Mouse (Mus musculus) limb, embryonic 11.5 days (tissue): ENCODE data around the gene Mipol1. TPM values are rescaled to one million over a fixed set of nuclear protein-coding genes. Genes with fewer than 3 reads are reported as not detected.

Experiments used
- ATAC-seq: fragments of 200-750 bp; cut with Nextera tagmentation; 2 replicates; pipeline ENCODE4 v1.8.0; 2017; ENCODE audit warnings: low read depth; ENCODE audit not compliant: insufficient number of reproducible peaks, low FRiP score, low TSS enrichment
- DNase-seq: peaks from one replicate; pipeline ENCODE4 v3.0.0-alpha.2; 2015; ENCODE audit warnings: low spot score
- H3K27ac ChIP-seq: fragments of 300-500 bp; sonication (generic); replicated peaks from 2 replicates; pipeline ENCODE4 v1.5.1; 2014; ENCODE audit warnings: low read depth, mild to moderate bottlenecking, low read length
- H3K27me3 ChIP-seq: fragments of 300-500 bp; sonication (generic); 2 replicates; pipeline ENCODE4 v1.6.1; 2014; ENCODE audit warnings: mild to moderate bottlenecking, low read length, mixed read lengths; ENCODE audit not compliant: control insufficient read depth, insufficient read depth
- H3K36me3 ChIP-seq: fragments of 300-500 bp; sonication (generic); 2 replicates; pipeline ENCODE4 v1.6.1; 2014; ENCODE audit warnings: mild to moderate bottlenecking, low read length, moderate library complexity, mixed read lengths; ENCODE audit not compliant: control insufficient read depth, insufficient read depth
- H3K4me1 ChIP-seq: fragments of 300-500 bp; sonication (generic); 2 replicates; pipeline ENCODE4 v1.6.1; 2014; ENCODE audit warnings: low read length, mixed read lengths; ENCODE audit not compliant: control insufficient read depth, insufficient read depth
- H3K4me2 ChIP-seq: fragments of 300-500 bp; sonication (generic); 2 replicates; pipeline ENCODE4 v1.6.1; 2014; ENCODE audit warnings: low read depth, mild to moderate bottlenecking, moderate library complexity; ENCODE audit not compliant: severe bottlenecking
- H3K4me3 ChIP-seq: fragments of 300-500 bp; sonication (generic); 2 replicates; pipeline ENCODE4 v1.5.1; 2014; ENCODE audit warnings: low read depth, low read length
- H3K9ac ChIP-seq: fragments of 300-500 bp; sonication (generic); 2 replicates; pipeline ENCODE4 v1.6.1; 2014; ENCODE audit warnings: mild to moderate bottlenecking, low read length
- H3K9me3 ChIP-seq: fragments of 300-500 bp; sonication (generic); 2 replicates; pipeline ENCODE4 v1.6.1; 2016; ENCODE audit warnings: low read length; ENCODE audit not compliant: control insufficient read depth
- WGBS: fragments of 180-500 bp; shearing (Covaris S2); extraction: QIAGEN DNeasy Blood & Tissue Kit; methylation state at CpG from one replicate; pipeline ENCODE4 v1.1.7; 2014; 5-methylcytosine and 5-hydroxymethylcytosine counted together
- polyA plus RNA-seq: library from polyadenylated mRNA; unstranded; fragments of >200 nt; fragmentation: Nextera tagmentation; extraction: Ambion mirVana; gene quantifications from 2 replicates; pipeline ENCODE4 v1.2.1, GENCODE M21; 2014

Gene Mipol1
- polyA plus RNA-seq, 1 experiment from 2014 or later: 9.1 TPM

GRCm38 (mm10) chr12:57227776-57228175, 2.5 kb upstream of the Mipol1 start:
- DNase-seq (no peak), ATAC-seq (no peak)
- Histone ChIP-seq H3K9ac (no peak overlapping the region), H3K27me3 (no peaks in the 10 kb centered on the region), H3K27ac (no peak overlapping the region), H3K4me2 (no peak overlapping the region), H3K4me1 (no peaks in the 10 kb centered on the region), H3K36me3 (no peaks in the 10 kb centered on the region), H3K4me3 (no peak overlapping the region), H3K9me3 (no peaks in the 10 kb centered on the region)
- WGBS: 86% methylated on average over 3 of the region's 8 CpGs

- DNase-seq: no peak
- H3K4me2 ChIP-seq: peak overlapping the region; percentile 60
- no peak for ATAC-seq
- no peaks in the 10 kb centered on the region for H3K36me3 ChIP-seq
- no peaks in the 10 kb centered on the region for H3K4me1 ChIP-seq
- H3K9ac ChIP-seq: peak overlapping the region; percentile 62
- 41% methylated on average over 4 of the region's 4 CpGs for WGBS
- no peaks in the 10 kb centered on the region for H3K9me3 ChIP-seq
- no peaks in the 10 kb centered on the region for H3K27me3 ChIP-seq
- H3K27ac ChIP-seq: no peak overlapping the region
- H3K4me3 ChIP-seq: peak overlapping the region; percentile 62
Observed at GRCm38 (mm10) chr12:57229703-57230102, 524 bp upstream of the Mipol1 start.

- H3K9me3 ChIP-seq: no peaks in the 10 kb centered on the region
- peak overlapping the region; percentile 60 for H3K4me2 ChIP-seq
- no peaks in the 10 kb centered on the region for H3K4me1 ChIP-seq
- peak; percentile 34 for DNase-seq
- H3K27me3 ChIP-seq: no peaks in the 10 kb centered on the region
- H3K27ac ChIP-seq: no peak overlapping the region
- H3K36me3 ChIP-seq: no peaks in the 10 kb centered on the region
- peak overlapping the region; percentile 94; the same call in 1 of the 2 replicates for H3K9ac ChIP-seq
- ATAC-seq: no peak
- 77% methylated on average over 14 of the region's 14 CpGs for whole genome bisulfite sequencing
- peak overlapping the region; percentile 62 for H3K4me3 ChIP-seq
Observed at GRCm38 (mm10) chr12:57231085-57231875, 1.1 kb downstream of the Mipol1 start.

- Histone ChIP-seq H3K27ac (no peak overlapping the region), H3K4me2 (no peak overlapping the region), H3K27me3 (no peaks in the 10 kb centered on the region), H3K9me3 (no peaks in the 10 kb centered on the region), H3K36me3 (no peaks in the 10 kb centered on the region), H3K4me1 (no peaks in the 10 kb centered on the region), H3K4me3 (no peak overlapping the region), H3K9ac (no peak overlapping the region)
- DNase-seq (no peak), ATAC-seq (no peak)
- WGBS: 87% methylated on average over 5 of the region's 5 CpGs
Observed at GRCm38 (mm10) chr12:57233386-57233785, 3.2 kb downstream of the Mipol1 start.

- no peaks in the 10 kb centered on the region for H3K27me3 ChIP-seq
- H3K27ac ChIP-seq: no peak overlapping the region
- H3K4me3 ChIP-seq: no peak overlapping the region
- H3K4me2 ChIP-seq: no peak overlapping the region
- no peak for DNase-seq
- no peak for ATAC-seq
- H3K9me3 ChIP-seq: no peaks in the 10 kb centered on the region
- peaks cover 4% of the 10 kb centered on the region; the same call in 1 of the 2 replicates for H3K36me3 ChIP-seq
- no peak overlapping the region for H3K9ac ChIP-seq
- WGBS: 94% methylated on average over 5 of the region's 5 CpGs
- no peaks in the 10 kb centered on the region for H3K4me1 ChIP-seq
Observed at GRCm38 (mm10) chr12:57243671-57244495, 13.7 kb downstream of the Mipol1 start.

GRCm38 (mm10) chr12:57258572-57258971, 28.3 kb downstream of the Mipol1 start:
- no peak for DNase-seq
- ATAC-seq: no peak
- no peaks in the 10 kb centered on the region for H3K4me1 ChIP-seq

GRCm38 (mm10) chr12:57275456-57275855, 45.2 kb downstream of the Mipol1 start:
- Histone ChIP-seq H3K4me2 (no peak overlapping the region), H3K27ac (no peak overlapping the region), H3K4me1 (no peaks in the 10 kb centered on the region), H3K36me3 (no peaks in the 10 kb centered on the region), H3K9ac (no peak overlapping the region), H3K9me3 (no peaks in the 10 kb centered on the region), H3K4me3 (no peak overlapping the region), H3K27me3 (no peaks in the 10 kb centered on the region)
- 72% methylated on average over 1 of the region's 1 CpGs for WGBS
- ATAC-seq (no peak), DNase-seq (no peak)

More at GRCm38 (mm10) chr12:57258572-57258971, 28.3 kb downstream of the Mipol1 start:
- Histone ChIP-seq H3K27ac (no peak overlapping the region), H3K4me2 (no peak overlapping the region), H3K4me3 (no peak overlapping the region), H3K9me3 (no peaks in the 10 kb centered on the region), H3K27me3 (no peaks in the 10 kb centered on the region), H3K9ac (no peak overlapping the region), H3K36me3 (no peaks in the 10 kb centered on the region)
- 79% methylated on average over 2 of the region's 2 CpGs for WGBS

GRCm38 (mm10) chr12:57281155-57282114, 51.2 kb downstream of the Mipol1 start:
- H3K27me3 ChIP-seq: no peaks in the 10 kb centered on the region
- DNase-seq (no peak), ATAC-seq (no peak)
- no peak overlapping the region for H3K9ac ChIP-seq
- no peak overlapping the region for H3K4me3 ChIP-seq
- WGBS: 39% methylated on average over 3 of the region's 3 CpGs
- H3K4me1 ChIP-seq: no peaks in the 10 kb centered on the region
- no peaks in the 10 kb centered on the region for H3K36me3 ChIP-seq
- H3K9me3 ChIP-seq: no peaks in the 10 kb centered on the region
- H3K27ac ChIP-seq: no peak overlapping the region
- no peak overlapping the region for H3K4me2 ChIP-seq
